Mouse (Mus musculus): ENCODE results near the gene Ece1.

Gene Ece1

DNA sequence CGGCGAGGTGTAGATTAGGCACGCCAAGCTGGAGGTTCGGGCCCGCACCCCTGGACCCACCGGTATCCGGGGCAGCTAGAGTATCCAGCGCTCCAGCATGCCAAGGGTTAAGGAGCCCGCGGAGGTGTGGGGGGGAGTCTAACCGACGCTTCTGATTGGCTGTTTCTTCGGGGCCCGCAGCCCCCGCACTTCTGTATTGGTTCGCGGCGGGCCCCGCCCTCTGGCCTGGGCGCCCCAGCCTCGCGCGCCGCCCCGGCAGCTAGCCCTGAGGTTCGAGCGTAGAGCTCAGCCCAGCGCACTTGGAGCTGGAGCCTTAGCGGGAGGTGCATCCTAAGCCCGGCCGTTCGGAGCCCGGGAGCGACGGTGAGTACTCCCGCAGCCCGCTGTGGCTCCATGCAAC, at the start of gene Ece1:
Ece1 (plus strand) TSS at position 219 of the 400 bp plus-strand sequence.
- ChIA-PET CTCF (interaction anchor here (0.5 to 2.5 kb wide), 34 partner anchors 8 to 453 kb away, joined by 3 to 17 read pairs (median 4); no protein-coding TSS in a partner anchor), POLR2A (interaction anchor here (0.6 to 2.5 kb wide), 25 partner anchors 10 to 155 kb away, joined by 3 to 13 read pairs (median 4); no protein-coding TSS in a partner anchor)

DNA sequence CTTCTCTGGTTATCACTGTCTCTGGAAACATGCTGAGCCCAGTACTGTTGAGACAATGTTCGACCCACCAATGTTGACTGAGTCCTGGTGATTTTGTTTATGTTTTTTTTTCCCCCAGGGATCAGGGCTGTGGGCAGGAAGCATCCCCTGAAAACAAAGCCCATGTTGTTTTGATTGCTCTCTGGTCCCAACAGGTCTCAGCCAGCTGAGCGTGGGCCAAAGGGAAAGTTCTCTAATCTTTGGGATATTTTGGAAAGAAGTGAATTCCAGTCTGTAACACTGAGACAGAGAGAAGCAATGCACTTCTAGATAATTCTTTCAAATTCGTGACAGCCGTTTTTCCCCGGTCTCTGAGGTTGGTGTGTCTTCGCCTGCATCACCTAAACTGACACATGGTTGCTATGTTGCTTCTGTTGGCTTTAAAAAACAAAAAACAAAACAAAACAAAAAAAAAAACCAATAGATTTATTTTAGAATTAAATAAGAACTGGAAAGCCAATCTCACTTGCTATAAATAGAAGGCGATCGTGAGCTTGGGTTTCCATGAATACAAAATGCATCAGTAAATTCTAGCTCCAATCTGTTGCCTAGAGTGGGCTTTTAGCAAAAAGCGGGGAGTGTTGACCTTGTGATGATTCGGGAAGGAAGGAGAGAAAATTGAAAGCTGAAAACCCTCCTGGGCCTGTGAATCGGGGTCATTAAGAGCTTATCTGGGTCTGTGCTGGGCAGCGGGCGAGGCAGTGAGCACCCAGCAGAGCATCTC, 48.9 kb upstream of the Ece1 start:
- CTCF ChIA-PET = interaction anchor here in 2 of 4 experiments (0.6 to 2.1 kb wide), 3 partner anchors 23 to 339 kb away, joined by 3 to 7 read pairs (median 5); no protein-coding TSS in a partner anchor
- POLR2A ChIA-PET = interaction anchor here in 2 of 4 experiments (0.8 to 2.2 kb wide), 6 partner anchors 12 to 89 kb away, joined by 3 to 9 read pairs (median 3); no protein-coding TSS in a partner anchor

DNA sequence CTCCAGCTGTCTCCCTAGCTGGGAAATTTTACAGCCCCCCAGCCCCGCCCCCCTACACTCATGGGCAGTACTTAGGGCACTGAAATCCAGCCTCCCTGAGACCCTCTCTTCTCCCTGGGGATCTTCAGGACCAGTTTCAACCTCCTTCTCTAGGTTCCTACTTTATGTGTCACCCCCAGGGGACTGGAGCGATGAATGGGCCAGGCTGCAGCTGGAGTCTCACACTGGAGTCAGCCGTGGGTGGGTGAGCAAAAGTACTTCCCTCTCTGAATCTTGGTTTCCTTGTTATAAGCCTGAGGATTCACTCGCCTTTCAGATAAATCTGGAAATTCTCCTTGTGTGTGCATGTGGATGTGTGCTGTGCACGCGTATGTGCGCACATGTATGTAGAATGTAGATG, 47.9 kb upstream of the Ece1 start:
- CTCF ChIA-PET = interaction anchor here in 3 of 4 experiments (0.6 to 2.1 kb wide), 4 partner anchors 8 to 1055 kb away, joined by 3 to 7 read pairs (median 4); no protein-coding TSS in a partner anchor
- POLR2A ChIA-PET = interaction anchor here in 2 of 4 experiments (1.0 to 2.2 kb wide), 5 partner anchors 13 to 90 kb away, joined by 3 to 9 read pairs (median 3); no protein-coding TSS in a partner anchor

DNA sequence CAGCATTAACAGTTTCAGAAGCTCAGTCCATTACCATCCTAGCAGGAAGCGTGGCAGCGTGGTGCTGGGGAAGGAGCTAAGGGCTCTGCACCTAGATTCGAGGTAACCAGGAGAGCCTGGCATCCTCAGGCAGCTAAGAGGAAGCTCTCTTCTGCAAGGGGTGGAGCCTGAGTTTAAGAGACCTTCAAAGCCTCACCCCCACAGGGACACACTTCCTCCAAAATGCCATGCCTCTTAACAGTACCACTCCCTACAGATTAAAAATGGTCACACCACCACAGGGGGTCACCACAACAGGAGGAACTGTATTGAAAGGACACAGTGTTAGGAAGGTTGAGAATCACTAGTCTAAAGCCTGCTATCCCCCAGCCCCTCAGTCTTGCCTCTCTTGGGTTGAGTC, 46.6 kb upstream of the Ece1 start:
- CTCF ChIA-PET = interaction anchor here (0.7 to 1.5 kb wide), 8 partner anchors 9 to 292 kb away, joined by 3 to 5 read pairs (median 3); no protein-coding TSS in a partner anchor
- POLR2A ChIA-PET = interaction anchor here in 1 of 4 experiments (1.1 to 1.9 kb wide), 3 partner anchors 9 to 20 kb away, joined by 3 to 6 read pairs (median 3); no protein-coding TSS in a partner anchor

DNA sequence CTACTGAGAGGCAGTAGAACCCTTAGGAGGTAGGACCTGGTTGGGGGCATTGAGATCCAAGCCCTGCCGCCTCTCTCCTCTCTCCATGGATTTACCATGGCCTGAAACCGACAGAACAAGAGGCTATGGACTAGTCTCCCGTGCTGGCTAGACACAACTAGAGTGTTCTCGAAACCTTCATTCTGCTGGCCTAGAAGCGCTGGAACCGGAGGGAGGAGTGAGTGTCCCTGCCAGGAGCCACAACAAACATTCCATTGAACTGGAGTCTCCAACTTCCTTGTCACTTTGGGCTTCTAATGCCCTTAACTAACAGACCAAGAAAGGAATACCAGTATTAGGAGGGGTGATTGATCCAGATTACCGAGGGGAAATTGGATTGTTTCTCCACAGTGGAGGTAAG, 45.8 kb upstream of the Ece1 start:
- CTCF ChIA-PET = interaction anchor here in 1 of 4 experiments (1.4 kb wide), 1 partner anchor 72 kb away, joined by 3 read pairs; no protein-coding TSS in a partner anchor

DNA sequence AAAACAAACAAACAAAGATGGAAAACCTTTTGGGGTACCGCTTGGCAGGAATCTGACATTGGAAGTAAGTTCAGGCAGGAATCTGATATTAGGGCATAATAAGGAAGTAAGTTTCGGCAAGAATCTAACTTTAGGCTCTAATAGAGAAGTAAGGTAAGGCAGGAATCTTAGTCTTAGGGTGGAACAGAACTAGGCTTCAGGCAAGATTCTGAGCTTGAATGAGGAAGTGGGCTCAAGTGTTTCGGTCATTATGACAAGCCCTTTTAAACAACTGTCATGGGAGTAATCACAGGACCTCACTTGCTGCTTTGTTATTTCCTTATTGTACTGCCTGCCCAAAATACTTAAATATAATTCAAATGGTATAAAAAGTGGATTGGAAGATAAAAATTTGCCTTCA, 43.7 kb upstream of the Ece1 start:
- POLR2A ChIA-PET = interaction anchor here in 1 of 4 experiments (1.0 to 1.1 kb wide), 2 partner anchors 13 to 17 kb away, joined by 3 read pairs; no protein-coding TSS in a partner anchor

More for the DNA sequence above, 45.8 kb upstream of the Ece1 start:
- POLR2A ChIA-PET = interaction anchor here in 1 of 4 experiments (1.4 kb wide), 1 partner anchor 19 kb away, joined by 3 read pairs; no protein-coding TSS in a partner anchor

DNA sequence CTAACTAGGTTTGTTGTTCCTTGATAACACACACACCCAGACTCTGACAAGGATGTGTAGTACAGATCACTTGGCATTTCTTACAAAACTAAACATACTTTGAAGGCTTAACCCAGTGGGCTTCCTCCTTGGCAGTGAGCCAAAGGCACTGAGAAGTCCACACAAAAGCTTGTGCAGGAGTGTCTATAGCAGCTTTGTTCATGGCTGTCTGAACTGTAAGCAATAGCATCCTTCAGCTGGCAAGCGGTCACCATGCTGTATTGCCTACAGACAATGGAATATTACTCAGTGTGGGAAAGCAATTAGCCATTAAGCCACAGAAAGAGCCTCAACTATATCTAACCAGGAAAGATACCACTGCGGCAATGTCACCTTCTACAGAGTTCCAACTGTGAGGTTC, 42.5 kb upstream of the Ece1 start:
- CTCF ChIA-PET = interaction anchor here in 3 of 4 experiments (0.6 to 1.8 kb wide), 4 partner anchors 8 to 38 kb away, joined by 4 read pairs; no protein-coding TSS in a partner anchor

More for the DNA sequence above, 43.7 kb upstream of the Ece1 start:
- CTCF ChIA-PET = interaction anchor here in 2 of 4 experiments (1.7 to 1.8 kb wide), 2 partner anchors 17 to 18 kb away, joined by 4 read pairs; no protein-coding TSS in a partner anchor

DNA sequence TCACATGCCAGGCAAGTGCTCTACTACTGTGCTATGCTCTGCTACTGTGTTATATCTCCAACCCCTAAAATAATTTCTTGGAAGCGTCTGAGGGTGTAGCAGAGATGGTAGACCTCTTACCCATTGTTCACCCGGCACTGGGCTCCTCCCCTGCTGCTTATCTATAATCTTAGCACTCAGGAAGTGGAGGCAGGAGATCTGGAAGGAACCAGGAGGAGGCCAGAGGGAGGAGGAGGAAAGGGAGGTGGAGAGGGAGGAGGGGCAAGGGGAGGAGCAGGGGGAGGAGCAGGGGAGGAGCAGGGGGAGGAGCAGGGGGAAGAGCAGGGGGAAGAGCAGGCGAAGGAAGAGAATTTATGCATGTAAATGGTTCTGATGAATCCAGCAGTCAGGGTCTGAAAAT, 41.3 kb upstream of the Ece1 start:
- CTCF ChIA-PET = no interaction called here

More for the DNA sequence above, 42.5 kb upstream of the Ece1 start:
- POLR2A ChIA-PET = interaction anchor here in 2 of 4 experiments (0.6 to 1.0 kb wide), 4 partner anchors 18 to 979 kb away, joined by 3 read pairs; no protein-coding TSS in a partner anchor

DNA sequence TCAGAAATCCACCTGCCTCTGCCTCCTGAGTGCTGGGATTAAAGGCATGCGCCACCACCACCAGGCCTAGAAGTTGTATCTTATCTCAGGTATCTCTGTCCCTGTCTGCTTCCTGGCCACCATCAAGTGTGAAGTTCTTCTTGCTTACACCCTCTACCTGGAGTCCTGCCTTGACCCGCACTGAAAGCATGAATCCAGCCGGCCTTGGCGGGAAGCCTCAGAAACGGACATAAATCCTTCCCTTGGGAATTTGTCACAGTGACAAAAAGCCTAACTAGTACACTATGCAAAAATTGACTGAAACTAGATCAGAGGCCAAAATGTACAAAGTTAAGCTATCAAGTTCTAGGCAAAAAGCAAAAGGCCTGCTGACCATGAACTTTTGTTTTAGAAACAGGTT, 39.5 kb upstream of the Ece1 start:
- ChIA-PET CTCF (interaction anchor here in 1 of 4 experiments (0.7 kb wide), 1 partner anchor 85 kb away, joined by 3 read pairs; no protein-coding TSS in a partner anchor), POLR2A (interaction anchor here in 1 of 4 experiments (0.7 kb wide), 1 partner anchor 587 kb away, joined by 3 read pairs; no protein-coding TSS in a partner anchor)

More for the DNA sequence above, 41.3 kb upstream of the Ece1 start:
- POLR2A ChIA-PET = interaction anchor here in 2 of 4 experiments (0.8 to 1.0 kb wide), 2 partner anchors 9 to 21 kb away, joined by 3 to 9 read pairs; no protein-coding TSS in a partner anchor

DNA sequence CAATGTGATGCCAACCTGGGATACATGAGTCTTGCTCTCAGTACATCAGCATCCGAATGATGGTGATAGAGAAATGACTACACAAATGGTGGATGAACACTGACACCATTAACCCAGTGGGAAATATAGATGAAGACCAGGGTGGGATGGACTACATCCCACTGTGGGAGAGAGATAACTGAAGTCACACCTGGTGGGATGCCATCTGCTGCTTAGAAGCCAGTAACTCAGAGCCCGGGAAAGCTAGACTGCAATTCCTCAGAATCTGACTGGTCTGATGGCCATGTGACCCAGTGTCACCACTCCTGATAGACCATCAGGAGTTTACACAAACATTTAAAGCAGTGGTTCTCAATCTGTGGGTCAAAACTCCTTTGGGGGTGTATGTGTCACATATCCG, 38.5 kb upstream of the Ece1 start:
- ChIA-PET POLR2A (no interaction called here), CTCF (interaction anchor here in 1 of 4 experiments (1.4 kb wide), 1 partner anchor 12 kb away, joined by 3 read pairs; no protein-coding TSS in a partner anchor)

DNA sequence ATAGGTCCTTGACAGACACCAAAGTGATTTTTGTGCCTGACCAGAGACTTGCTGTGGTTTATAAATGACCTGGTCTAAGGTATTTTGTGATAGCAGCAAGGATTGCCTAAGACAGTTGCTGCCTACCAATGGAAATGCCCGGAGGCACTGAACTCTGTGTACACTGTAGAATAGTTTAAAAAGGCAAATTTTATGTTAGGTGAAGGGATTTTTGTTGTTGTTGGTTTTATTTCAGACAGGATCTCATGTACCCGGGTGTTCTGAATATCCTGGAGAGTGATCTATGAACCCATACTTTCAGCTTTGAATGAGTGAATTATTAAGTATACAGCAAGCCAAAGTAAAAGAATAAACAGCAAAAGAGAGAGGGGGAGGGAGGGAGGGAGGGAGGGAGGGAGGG, 37.2 kb upstream of the Ece1 start:
- POLR2A ChIA-PET = no interaction called here
- CTCF ChIA-PET = interaction anchor here in 1 of 4 experiments (1.3 kb wide), 1 partner anchor 11 kb away, joined by 3 read pairs; no protein-coding TSS in a partner anchor

DNA sequence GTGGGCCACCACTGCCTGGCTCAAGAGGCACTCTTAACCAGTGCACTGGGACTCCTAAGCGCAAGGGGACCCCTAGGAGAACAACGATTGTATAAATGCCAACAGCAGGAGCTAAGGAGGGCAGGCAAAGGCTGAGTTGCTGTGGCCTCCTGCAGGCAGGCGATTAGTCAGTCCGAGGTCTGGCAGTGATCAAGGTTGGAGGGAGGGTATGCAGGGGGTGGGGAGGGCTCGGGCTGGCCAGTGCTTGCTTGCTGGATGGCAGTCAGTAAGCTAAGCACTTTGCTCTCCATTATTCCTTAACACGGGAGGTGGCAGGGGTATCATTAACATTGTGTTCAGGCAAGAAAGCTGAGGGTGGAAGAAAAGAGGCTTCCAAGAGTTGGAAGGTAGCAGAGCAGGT, 31.7 kb upstream of the Ece1 start:
- POLR2A ChIA-PET = interaction anchor here in 3 of 4 experiments (0.8 to 1.8 kb wide), 15 partner anchors 9 to 111 kb away, joined by 3 to 6 read pairs (median 3); no protein-coding TSS in a partner anchor
- CTCF ChIA-PET = interaction anchor here (0.6 to 1.8 kb wide), 13 partner anchors 9 to 1814 kb away, joined by 3 to 7 read pairs (median 3); no protein-coding TSS in a partner anchor

DNA sequence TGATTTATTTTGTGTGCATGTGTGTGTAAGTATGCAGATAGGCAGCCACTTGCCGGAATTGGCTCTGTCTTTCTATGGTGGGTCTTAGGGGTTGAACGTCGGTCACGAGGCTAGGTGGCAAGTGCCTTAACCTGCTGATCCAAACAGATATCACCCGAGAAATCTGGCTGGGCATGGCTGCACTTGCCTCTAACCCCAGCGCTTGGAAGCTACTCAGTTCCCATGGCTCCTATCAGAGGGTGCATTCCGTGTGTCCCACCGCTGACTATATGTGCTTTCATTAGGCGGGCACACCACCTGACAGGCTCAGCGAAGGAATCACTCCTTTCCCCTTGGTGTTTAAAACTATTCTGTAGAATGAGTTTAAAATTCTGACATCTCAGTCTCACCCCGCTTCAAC, 30.4 kb upstream of the Ece1 start:
- ChIA-PET POLR2A (interaction anchor here in 3 of 4 experiments (0.7 to 1.8 kb wide), 8 partner anchors 17 to 690 kb away, joined by 3 to 6 read pairs (median 3); no protein-coding TSS in a partner anchor), CTCF (interaction anchor here (0.6 to 1.8 kb wide), 5 partner anchors 30 to 481 kb away, joined by 3 to 5 read pairs (median 3); no protein-coding TSS in a partner anchor)

DNA sequence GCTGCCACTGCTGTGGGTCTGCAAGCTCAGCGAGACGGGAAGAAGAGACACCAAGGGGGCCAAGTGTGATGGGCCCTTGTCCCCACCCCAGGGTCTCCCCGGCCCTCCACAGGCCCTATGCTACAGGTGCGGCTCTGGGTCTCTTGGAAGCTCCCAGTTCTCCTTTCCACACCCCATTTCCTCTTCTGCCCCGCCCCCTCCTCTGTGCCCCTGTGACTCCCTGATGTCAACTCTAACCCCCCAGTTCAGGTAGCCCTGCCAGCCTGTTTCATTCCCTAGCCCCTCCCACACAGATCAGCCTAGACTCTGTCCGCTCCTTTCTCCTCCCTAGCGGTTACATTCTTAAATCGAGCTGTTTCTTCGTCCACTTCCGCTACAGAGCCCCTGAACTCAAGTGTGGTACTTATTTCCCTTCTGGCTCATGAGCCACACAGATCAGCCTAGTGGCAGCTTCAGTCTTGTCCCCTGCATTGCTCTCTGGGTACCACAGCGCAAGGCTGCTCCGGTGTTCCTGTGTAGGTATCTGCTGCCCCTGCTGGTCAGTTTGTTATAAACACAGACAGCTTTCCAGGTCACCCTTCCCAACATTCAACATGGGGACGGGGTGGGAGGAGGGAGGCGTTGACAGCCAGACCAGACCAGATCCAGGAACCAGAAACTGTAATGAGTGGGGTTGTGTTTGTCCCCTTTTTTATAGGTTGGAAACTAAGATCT, 26.3 kb upstream of the Ece1 start:
- ChIA-PET POLR2A (interaction anchor here in 3 of 4 experiments (0.6 to 2.8 kb wide), 37 partner anchors 20 to 460 kb away, joined by 3 to 13 read pairs (median 3); partner anchors contain the start of gene Ece1 (in 1 of the 3)), CTCF (interaction anchor here (0.5 to 3.8 kb wide), 131 partner anchors 9 to 1926 kb away, joined by 3 to 48 read pairs (median 4); partner anchors contain the start of genes Alpl (in 1 of the 4) and Ece1 (in 1 of the 4))

DNA sequence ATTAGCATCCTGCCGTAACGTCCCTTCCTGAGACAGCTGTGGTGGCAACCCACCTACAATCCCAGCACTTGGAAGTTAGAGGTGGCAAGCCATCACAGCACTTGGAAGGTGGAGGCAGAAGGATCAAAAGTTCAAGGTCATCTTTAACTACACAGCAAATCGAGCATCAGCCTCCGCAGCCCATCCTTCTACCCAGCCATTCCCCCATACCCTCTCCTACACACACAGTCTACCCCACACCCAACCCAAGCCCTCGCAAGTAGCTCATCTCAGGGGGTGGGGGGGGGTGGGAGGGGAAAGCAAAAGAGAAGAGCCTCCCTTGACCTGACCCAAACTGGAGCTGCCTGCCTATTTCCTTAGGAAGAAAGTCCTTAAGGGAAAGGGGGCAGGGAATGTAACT, 25.3 kb upstream of the Ece1 start:
- POLR2A ChIA-PET = interaction anchor here in 3 of 4 experiments (0.6 to 2.8 kb wide), 11 partner anchors 35 to 1114 kb away, joined by 3 to 12 read pairs (median 4); no protein-coding TSS in a partner anchor
- CTCF ChIA-PET = interaction anchor here (0.6 to 3.8 kb wide), 38 partner anchors 11 to 329 kb away, joined by 3 to 48 read pairs (median 6); partner anchors contain the start of gene Ece1 (in 1 of the 4)

DNA sequence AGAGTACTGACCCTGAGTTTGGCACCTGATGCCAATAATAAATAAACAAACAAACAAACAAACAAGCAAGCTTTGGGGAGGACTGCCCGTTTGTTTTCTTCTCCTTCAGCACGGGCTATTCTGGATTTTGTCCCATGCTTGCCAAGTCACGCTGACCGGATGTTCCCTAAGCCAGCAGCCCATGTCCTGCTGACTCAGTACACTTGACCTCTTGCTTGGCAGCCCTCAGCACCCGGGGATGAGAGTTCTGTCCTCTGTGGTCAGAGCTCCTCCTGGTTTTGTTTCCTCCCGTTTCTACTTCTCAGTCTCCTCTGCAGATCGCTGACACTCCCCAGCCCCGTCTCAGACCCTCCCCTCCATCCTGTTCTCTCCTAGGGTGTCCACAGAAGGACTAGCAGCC, 24.2 kb upstream of the Ece1 start:
- POLR2A ChIA-PET = no interaction called here
- CTCF ChIA-PET = interaction anchor here in 3 of 4 experiments (0.6 to 3.8 kb wide), 10 partner anchors 36 to 153 kb away, joined by 3 to 48 read pairs (median 3); no protein-coding TSS in a partner anchor

DNA sequence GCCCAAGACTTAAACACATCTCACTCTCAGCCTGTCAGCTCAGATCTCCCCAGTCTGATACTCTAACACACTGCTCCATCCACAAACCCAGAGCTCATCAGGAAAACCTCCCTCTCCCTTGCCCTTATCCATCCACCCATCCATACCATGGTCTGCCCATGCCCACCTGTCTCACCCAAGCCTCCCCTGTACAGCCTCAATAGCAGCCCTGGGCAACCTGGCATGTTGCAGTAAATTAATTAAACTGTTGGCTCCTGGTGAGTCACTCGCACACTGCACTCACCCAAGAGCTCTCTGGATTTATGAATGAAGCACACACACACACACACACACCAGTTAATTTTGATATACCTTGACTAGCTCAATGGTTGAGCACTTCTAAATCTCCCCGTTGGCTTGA, 23.2 kb upstream of the Ece1 start:
- ChIA-PET POLR2A (interaction anchor here in 2 of 4 experiments (0.7 to 1.5 kb wide), 2 partner anchors 8 to 48 kb away, joined by 3 to 4 read pairs; no protein-coding TSS in a partner anchor), CTCF (interaction anchor here (0.5 to 3.8 kb wide), 17 partner anchors 8 to 480 kb away, joined by 3 to 16 read pairs (median 4); partner anchors contain the start of gene Ece1 (in 1 of the 4))

Measured in embryonic stem cell, embryonic (primary cell).